Mouse (Mus musculus) embryo, embryonic 11.5 days (tissue): ENCODE measurements around the gene Zfp385a.

Experiments used
- DNase-seq: peaks from one replicate; pipeline ENCODE4 v3.0.0-alpha.2; 2012; ENCODE audit warnings: low read depth, low spot score

The Zfp385a gene

GRCm38 (mm10) chr15:103363809-103364208, 23.9 kb upstream of the Zfp385a start:
- DNase-seq = no peak

- DNase-seq = no peak
Observed at GRCm38 (mm10) chr15:103362950-103363349, 23.1 kb upstream of the Zfp385a start.

- DNase-seq = no peak
Observed at GRCm38 (mm10) chr15:103362333-103362732, 22.4 kb upstream of the Zfp385a start.

- no peak for DNase-seq
Observed at GRCm38 (mm10) chr15:103361269-103361668, 21.4 kb upstream of the Zfp385a start.

- DNase-seq = no peak
Observed at GRCm38 (mm10) chr15:103359869-103360602, 20.1 kb upstream of the Zfp385a start.

- no peak for DNase-seq
Observed at GRCm38 (mm10) chr15:103359122-103359510, 19.2 kb upstream of the Zfp385a start.

- no peak for DNase-seq
Observed at GRCm38 (mm10) chr15:103358278-103359121, 18.6 kb upstream of the Zfp385a start.

- no peak for DNase-seq
Observed at GRCm38 (mm10) chr15:103357817-103358216, 17.9 kb upstream of the Zfp385a start.

GRCm38 (mm10) chr15:103356130-103356529, 16.2 kb upstream of the Zfp385a start:
- DNase-seq = no peak

GRCm38 (mm10) chr15:103355420-103355819, 15.5 kb upstream of the Zfp385a start:
- DNase-seq = no peak

- no peak for DNase-seq
Observed at GRCm38 (mm10) chr15:103354690-103355089, 14.8 kb upstream of the Zfp385a start.

- no peak for DNase-seq
Observed at GRCm38 (mm10) chr15:103353511-103354256, 13.8 kb upstream of the Zfp385a start.

GRCm38 (mm10) chr15:103352856-103353255, 13.0 kb upstream of the Zfp385a start:
- DNase-seq = peak; percentile 59

GRCm38 (mm10) chr15:103347275-103347684, 7.4 kb upstream of the Zfp385a start:
- DNase-seq = peak; percentile 46

GRCm38 (mm10) chr15:103345789-103346188, 5.9 kb upstream of the Zfp385a start:
- no peak for DNase-seq

- DNase-seq = no peak
Observed at GRCm38 (mm10) chr15:103343556-103343955, 3.7 kb upstream of the Zfp385a start.

- DNase-seq = no peak
Observed at GRCm38 (mm10) chr15:103343008-103343407, 3.1 kb upstream of the Zfp385a start.

GRCm38 (mm10) chr15:103342415-103342814, 2.5 kb upstream of the Zfp385a start:
- peak; percentile 72 for DNase-seq

GRCm38 (mm10) chr15:103341547-103341946, 1.7 kb upstream of the Zfp385a start:
- no peak for DNase-seq

- DNase-seq = no peak
Observed at GRCm38 (mm10) chr15:103340786-103341185, 893 bp upstream of the Zfp385a start.

GRCm38 (mm10) chr15:103339166-103339960, 530 bp downstream of the Zfp385a start:
- DNase-seq = no peak
